Mouse (Mus musculus) midbrain, embryonic 11.5 days (tissue): ENCODE data around the gene Pxk. TPM values are rescaled to one million over a fixed set of nuclear protein-coding genes. Genes with fewer than 3 reads are reported as not detected.

ENCODE experiments used
- ATAC-seq: fragments of 200-750 bp; cut with Nextera tagmentation; 2 replicates; pipeline ENCODE4 v1.8.0; 2017; ENCODE audit warnings: moderate TSS enrichment, moderate library complexity; ENCODE audit not compliant: low FRiP score
- DNase-seq: peaks from one replicate; pipeline ENCODE4 v3.0.0; 2015; ENCODE audit warnings: low spot score; ENCODE audit errors: missing footprints
- H3K27ac ChIP-seq: fragments of 300-500 bp; sonication (generic); 2 replicates; pipeline ENCODE4 v1.5.1; 2014; ENCODE audit warnings: low read depth, low read length
- H3K27me3 ChIP-seq: fragments of 300-500 bp; sonication (generic); 2 replicates; pipeline ENCODE4 v1.6.1; 2014; ENCODE audit warnings: mild to moderate bottlenecking, low read length, moderate library complexity, mixed read lengths; ENCODE audit not compliant: control insufficient read depth, insufficient read depth
- H3K36me3 ChIP-seq: fragments of 300-500 bp; sonication (generic); 2 replicates; pipeline ENCODE4 v1.6.1; 2014; ENCODE audit warnings: mild to moderate bottlenecking, low read length, moderate library complexity, mixed read lengths; ENCODE audit not compliant: control insufficient read depth, insufficient read depth
- H3K4me1 ChIP-seq: fragments of 300-500 bp; sonication (generic); 2 replicates; pipeline ENCODE4 v1.6.1; 2014; ENCODE audit warnings: low read length; ENCODE audit not compliant: control insufficient read depth, insufficient read depth
- H3K4me2 ChIP-seq: fragments of 300-500 bp; sonication (generic); 2 replicates; pipeline ENCODE4 v1.6.1; 2014; ENCODE audit warnings: mild to moderate bottlenecking, moderate library complexity
- H3K4me3 ChIP-seq: fragments of 300-500 bp; sonication (generic); 2 replicates; pipeline ENCODE4 v1.5.1; 2014; ENCODE audit warnings: low read depth, low read length
- H3K9ac ChIP-seq: fragments of 300-500 bp; sonication (generic); 2 replicates; pipeline ENCODE4 v1.6.1; 2014; ENCODE audit warnings: low read length
- H3K9me3 ChIP-seq: fragments of 300-500 bp; sonication (generic); 2 replicates; pipeline ENCODE4 v1.6.1; 2016; ENCODE audit warnings: low read length; ENCODE audit not compliant: control insufficient read depth
- WGBS: fragments of 180-500 bp; shearing (Covaris S2); extraction: QIAGEN DNeasy Blood & Tissue Kit; methylation state at CpG from one replicate; pipeline ENCODE4 v1.1.7; 2014; 5-methylcytosine and 5-hydroxymethylcytosine counted together
- polyA plus RNA-seq: library from polyadenylated mRNA; unstranded; fragments of >200 nt; fragmentation: Nextera tagmentation; extraction: Ambion mirVana; gene quantifications from 2 replicates; pipeline ENCODE4 v1.2.1, GENCODE M21; 2014

Pxk gene
- polyA plus RNA-seq, 1 experiment from 2014 or later = 23.2 TPM

DNA sequence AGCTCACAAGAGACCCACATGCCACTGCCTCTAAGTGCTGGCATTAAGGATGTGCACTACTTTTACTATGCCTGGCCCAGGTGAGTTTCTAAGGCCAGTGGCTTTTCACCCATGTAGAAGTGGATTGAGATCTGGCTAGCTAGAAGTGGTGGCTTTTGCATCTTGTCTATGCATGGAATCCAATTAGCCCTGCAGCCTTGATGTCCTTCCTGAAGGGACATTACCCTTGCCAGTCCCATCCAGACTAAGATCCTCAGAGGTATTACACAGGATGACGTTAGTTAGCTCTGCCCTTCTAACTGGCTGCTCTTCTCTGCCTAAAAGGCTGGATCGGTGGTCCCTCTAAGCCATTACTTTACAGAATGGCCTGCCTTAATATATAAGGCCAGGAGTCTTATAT lies 115.0 kb downstream of the Pxk start:
- no peak overlapping the region for H3K4me2 ChIP-seq
- H3K27me3 ChIP-seq = peaks cover 20% of the 10 kb centered on the region
- no peak overlapping the region for H3K27ac ChIP-seq
- 80% methylated on average over 2 of the region's 2 CpGs for WGBS
- peaks cover 2% of the 10 kb centered on the region; the same call in 1 of the 2 replicates for H3K4me1 ChIP-seq
- H3K4me3 ChIP-seq = no peak overlapping the region
- no peaks in the 10 kb centered on the region for H3K9me3 ChIP-seq
- DNase-seq = peak; percentile 82
- no peak overlapping the region for H3K9ac ChIP-seq
- H3K36me3 ChIP-seq = no peaks in the 10 kb centered on the region
- ATAC-seq = no peak

DNA sequence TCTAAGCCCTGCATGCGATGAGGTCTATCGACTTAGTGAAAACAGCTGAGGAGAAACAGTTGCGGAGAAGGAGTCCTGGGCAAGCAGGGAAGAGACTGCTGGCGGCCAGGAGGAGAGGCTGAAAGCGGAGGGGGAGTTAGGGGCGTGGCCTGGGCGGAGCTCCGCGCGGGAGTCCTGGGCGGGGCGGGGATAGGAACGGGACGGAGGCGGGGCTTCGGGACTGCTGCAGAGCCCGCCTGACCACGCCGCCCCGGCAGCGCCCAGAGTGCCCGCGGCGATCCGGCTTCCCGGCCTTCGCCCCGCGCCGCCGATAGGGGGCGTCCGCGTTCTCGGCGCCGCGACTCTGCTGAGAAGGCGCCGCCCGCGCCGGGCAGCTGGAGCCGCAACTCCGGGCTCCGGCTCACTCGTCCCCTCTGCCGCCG lies 115.8 kb downstream of the Pxk start, which contains the start of gene Kctd6:
Kctd6 (plus strand) TSS at position 338 of the 422 bp plus-strand sequence.
- Histone ChIP-seq H3K4me3 (peak within 1 kb of the TSS; percentile 75), H3K9me3 (no peaks in the 10 kb centered on the region), H3K36me3 (no peaks in the 10 kb centered on the region), H3K27me3 (peaks cover 20% of the 10 kb centered on the region), H3K27ac (peak within 1 kb of the TSS; percentile 69), H3K4me1 (peaks cover 6% of the 10 kb centered on the region), H3K9ac (peak within 1 kb of the TSS; percentile 84), H3K4me2 (peak within 1 kb of the TSS; percentile 79)
- under 1% methylated on average over 31 of the region's 49 CpGs for WGBS
- peak; percentile 100 for DNase-seq
- peak; percentile 98 for ATAC-seq

Other genes with a start within 250 kb of the Pxk start
- 0.36 TPM in 1 of 2 replicates, not detected in the other for gene Gm45521, start 140.9 kb upstream of the Pxk start, polyA plus RNA-seq
- gene Dnase1l3, start 103.6 kb upstream of the Pxk start, polyA plus RNA-seq = 0.07 and 0.23 TPM in 2 replicates
- gene Abhd6, start 95.3 kb upstream of the Pxk start, polyA plus RNA-seq = 15.6 and 16.5 TPM in 2 replicates
- 55.5 and 56.5 TPM in 2 replicates for gene Rpp14, start 17.8 kb upstream of the Pxk start, polyA plus RNA-seq
- 215 and 238 TPM in 2 replicates for gene Pdhb, start 74.8 kb downstream of the Pxk start, polyA plus RNA-seq
- 8.2 and 10.8 TPM in 2 replicates for gene Kctd6, start 115.9 kb downstream of the Pxk start, polyA plus RNA-seq
- not detected in 2 replicates for gene Acox2, start 161.1 kb downstream of the Pxk start, polyA plus RNA-seq
- gene Fam107a, start 219.8 kb downstream of the Pxk start, polyA plus RNA-seq = 0.20 and 0.33 TPM in 2 replicates